Mouse (Mus musculus) intestine, embryonic 14.5 days (tissue): ENCODE data around the gene 2610318N02Rik. TPM values are rescaled to one million over a fixed set of nuclear protein-coding genes. Genes with fewer than 3 reads are reported as not detected.

ENCODE experiments used
- ATAC-seq: fragments of 200-750 bp; cut with Nextera tagmentation; replicated peaks from 2 replicates; pipeline ENCODE4 v1.8.0; 2017; ENCODE audit warnings: low read depth, moderate number of reproducible peaks, moderate TSS enrichment, moderate library complexity; ENCODE audit not compliant: low FRiP score, low TSS enrichment
- DNase-seq: peaks from one replicate; pipeline ENCODE4 v3.0.0-alpha.2; 2018; ENCODE audit warnings: low spot score
- H3K27ac ChIP-seq: fragments of 300-500 bp; sonication (generic); 2 replicates; pipeline ENCODE4 v1.5.1; 2014; ENCODE audit warnings: low read depth, mild to moderate bottlenecking, control low read depth
- H3K27me3 ChIP-seq: fragments of 300-500 bp; sonication (generic); replicated peaks from 2 replicates; pipeline ENCODE4 v1.6.1; 2014; ENCODE audit warnings: low read length, control low read depth; ENCODE audit not compliant: control insufficient read depth, insufficient read depth
- H3K36me3 ChIP-seq: fragments of 300-500 bp; sonication (generic); 2 replicates; pipeline ENCODE4 v1.6.1; 2014; ENCODE audit warnings: low read length, control low read depth; ENCODE audit not compliant: control insufficient read depth, insufficient read depth
- H3K4me1 ChIP-seq: fragments of 300-500 bp; sonication (generic); replicated peaks from 2 replicates; pipeline ENCODE4 v1.6.1; 2014; ENCODE audit warnings: low read length, control low read depth, mixed read lengths; ENCODE audit not compliant: control insufficient read depth, insufficient read depth
- H3K4me2 ChIP-seq: fragments of 300-500 bp; sonication (generic); 2 replicates; pipeline ENCODE4 v1.6.1; 2014; ENCODE audit warnings: low read length
- H3K4me3 ChIP-seq: fragments of 300-500 bp; sonication (generic); 2 replicates; pipeline ENCODE4 v1.5.1; 2014; ENCODE audit warnings: low read depth, low read length, control low read depth, mixed read lengths
- H3K9ac ChIP-seq: fragments of 300-500 bp; sonication (generic); 2 replicates; pipeline ENCODE4 v1.6.1; 2014; ENCODE audit warnings: mild to moderate bottlenecking, low read length
- H3K9me3 ChIP-seq: fragments of 300-500 bp; sonication (generic); 2 replicates; pipeline ENCODE4 v1.6.1; 2016; ENCODE audit warnings: low read length, control low read depth; ENCODE audit not compliant: control insufficient read depth
- WGBS: fragments of 180-500 bp; shearing (Covaris S2); extraction: QIAGEN DNeasy Blood & Tissue Kit; methylation state at CpG from one replicate; pipeline ENCODE4 v1.1.7; 2014; 5-methylcytosine and 5-hydroxymethylcytosine counted together
- polyA plus RNA-seq: library from polyadenylated mRNA; unstranded; fragments of >200 nt; fragmentation: Nextera tagmentation; extraction: Ambion mirVana; gene quantifications from 2 replicates; pipeline ENCODE4 v1.2.1, GENCODE M21; 2014

2610318N02Rik gene
- polyA plus RNA-seq, 1 experiment from 2014 or later, result 38.5 TPM

- H3K4me2 ChIP-seq, result peak overlapping the region; percentile 79
- H3K4me1 ChIP-seq, result peaks cover 13% of the 10 kb centered on the region
- H3K27ac ChIP-seq, result peak overlapping the region; percentile 69
- H3K9me3 ChIP-seq, result no peaks in the 10 kb centered on the region
- H3K4me3 ChIP-seq, result peak overlapping the region; percentile 64
- H3K36me3 ChIP-seq, result peaks cover 25% of the 10 kb centered on the region
- DNase-seq (no peak), ATAC-seq (peak; percentile 38)
- WGBS, result 1% methylated on average over 22 of the region's 22 CpGs
- peak overlapping the region; percentile 45 for H3K9ac ChIP-seq
- no peaks in the 10 kb centered on the region for H3K27me3 ChIP-seq
Measured at GRCm38 (mm10) chr16:17124119-17124870, 672 bp downstream of the 2610318N02Rik start.

- H3K4me3 ChIP-seq, result no peak overlapping the region
- peaks cover 13% of the 10 kb centered on the region for H3K4me1 ChIP-seq
- WGBS, result 74% methylated on average over 13 of the region's 14 CpGs
- no peak overlapping the region for H3K9ac ChIP-seq
- H3K27me3 ChIP-seq, result no peaks in the 10 kb centered on the region
- H3K4me2 ChIP-seq, result no peak overlapping the region
- no peak overlapping the region for H3K27ac ChIP-seq
- H3K36me3 ChIP-seq, result peaks cover 40% of the 10 kb centered on the region
- H3K9me3 ChIP-seq, result no peaks in the 10 kb centered on the region
- ATAC-seq (no peak), DNase-seq (no peak)
Measured at GRCm38 (mm10) chr16:17121569-17121968, 3.4 kb downstream of the 2610318N02Rik start.

- ATAC-seq, result no peak
- Histone ChIP-seq H3K9me3 (no peaks in the 10 kb centered on the region), H3K9ac (no peak overlapping the region), H3K4me1 (no peaks in the 10 kb centered on the region; the same call in 1 of the 2 replicates), H3K4me2 (no peak overlapping the region), H3K27me3 (no peaks in the 10 kb centered on the region), H3K4me3 (no peak overlapping the region), H3K36me3 (peaks cover 75% of the 10 kb centered on the region), H3K27ac (no peak overlapping the region)
- DNase-seq, result no peak
- 89% methylated on average over 5 of the region's 5 CpGs for WGBS
Measured at GRCm38 (mm10) chr16:17117309-17117799, 7.6 kb downstream of the 2610318N02Rik start.

- Histone ChIP-seq H3K27ac (peak within 1 kb of the TSS; percentile 51; the same call in 1 of the 2 replicates), H3K4me1 (peaks cover 10% of the 10 kb centered on the region; the same call in 1 of the 2 replicates), H3K4me2 (peak within 1 kb of the TSS; percentile 73), H3K27me3 (no peaks in the 10 kb centered on the region), H3K4me3 (peak within 1 kb of the TSS; percentile 98), H3K36me3 (peaks cover 60% of the 10 kb centered on the region), H3K9me3 (no peaks in the 10 kb centered on the region), H3K9ac (peak within 1 kb of the TSS; percentile 73)
- DNase-seq, result peak; percentile 81
- WGBS, result 8% methylated on average over 38 of the region's 38 CpGs
- ATAC-seq, result peak; percentile 82
Measured at GRCm38 (mm10) chr16:17110771-17111743, 13.9 kb downstream of the 2610318N02Rik start, which contains the start of gene Ppil2. Gene Ppil2, minus strand, starts transcription at chr16:17111257.

GRCm38 (mm10) chr16:17104600-17104999 is 20.4 kb downstream of the 2610318N02Rik start:
- Histone ChIP-seq H3K9me3 (no peaks in the 10 kb centered on the region), H3K4me2 (no peak overlapping the region), H3K4me3 (no peak overlapping the region), H3K9ac (no peak overlapping the region), H3K4me1 (0 out of 2 replicates have a peak, but pooled peaks cover 1% of the 10 kb centered on the region), H3K27me3 (no peaks in the 10 kb centered on the region), H3K36me3 (peaks cover 74% of the 10 kb centered on the region), H3K27ac (no peak overlapping the region)
- DNase-seq (no peak), ATAC-seq (no peak)
- WGBS, result 75% methylated on average over 4 of the region's 4 CpGs

- DNase-seq, result no peak
Measured at GRCm38 (mm10) chr16:17102630-17103220, 22.2 kb downstream of the 2610318N02Rik start.

GRCm38 (mm10) chr16:17096938-17097337 is 28.0 kb downstream of the 2610318N02Rik start:
- no peak overlapping the region for H3K4me2 ChIP-seq
- H3K9me3 ChIP-seq, result no peaks in the 10 kb centered on the region
- H3K27ac ChIP-seq, result no peak overlapping the region
- peaks cover 88% of the 10 kb centered on the region for H3K36me3 ChIP-seq
- H3K27me3 ChIP-seq, result no peaks in the 10 kb centered on the region
- WGBS, result 86% methylated on average over 3 of the region's 3 CpGs
- H3K4me1 ChIP-seq, result no peaks in the 10 kb centered on the region
- no peak overlapping the region for H3K9ac ChIP-seq
- no peak for ATAC-seq
- DNase-seq, result no peak
- no peak overlapping the region for H3K4me3 ChIP-seq

More at GRCm38 (mm10) chr16:17102630-17103220, 22.2 kb downstream of the 2610318N02Rik start:
- Histone ChIP-seq H3K27me3 (no peaks in the 10 kb centered on the region), H3K4me1 (no peaks in the 10 kb centered on the region), H3K4me2 (no peak overlapping the region), H3K4me3 (no peak overlapping the region), H3K27ac (no peak overlapping the region), H3K9ac (no peak overlapping the region), H3K36me3 (peaks cover 81% of the 10 kb centered on the region), H3K9me3 (no peaks in the 10 kb centered on the region)
- no peak for ATAC-seq
- 72% methylated on average over 7 of the region's 7 CpGs for WGBS

- Histone ChIP-seq H3K9ac (no peak overlapping the region), H3K27ac (no peak overlapping the region), H3K4me2 (no peak overlapping the region), H3K4me1 (no peaks in the 10 kb centered on the region), H3K9me3 (no peaks in the 10 kb centered on the region), H3K4me3 (no peak overlapping the region), H3K36me3 (peaks cover 100% of the 10 kb centered on the region), H3K27me3 (no peaks in the 10 kb centered on the region)
- ATAC-seq (no peak), DNase-seq (no peak)
- WGBS, result 75% methylated on average over 3 of the region's 3 CpGs
Measured at GRCm38 (mm10) chr16:17088346-17088745, 36.6 kb downstream of the 2610318N02Rik start.
